Mouse (Mus musculus): ENCODE data around the gene Smarcd3. TPM values are rescaled to one million over a fixed set of nuclear protein-coding genes. Genes with fewer than 3 reads are reported as not detected.
"Not testable (repeated sequence)": the region's sequence is repeated elsewhere in the genome, so short reads cannot be mapped to it uniquely, and the experiment has no call there.

The Smarcd3 gene
- total and polyA plus RNA-seq, 3 experiments, result 0.22 TPM; not detected in 2

DNA sequence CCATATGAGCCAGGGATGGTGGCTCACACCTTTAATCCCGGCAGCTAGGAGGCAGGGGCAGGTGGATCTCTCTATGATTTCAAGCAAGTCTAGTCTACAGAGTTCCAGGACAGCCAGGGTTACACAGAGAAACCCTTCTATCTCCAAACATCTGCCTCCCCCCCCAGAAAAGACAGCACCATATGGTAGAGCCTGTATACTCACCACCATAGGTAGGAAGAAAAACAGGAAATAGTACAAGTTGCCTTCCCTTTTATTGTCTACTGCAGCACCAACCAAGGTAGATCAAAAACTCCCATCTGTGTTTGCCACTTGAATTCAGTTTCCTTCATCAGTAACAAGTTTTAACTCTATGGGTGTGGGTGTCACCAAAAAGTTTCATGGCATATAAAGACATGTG lies 48.3 kb downstream of the Smarcd3 start:
- Histone ChIP-seq H3K9me3 (replicated peaks) (no peaks in the 10 kb centered on the region), H3K27me3 (ENCODE audit: insufficient read depth, low read length) (no peaks in the 10 kb centered on the region), H3K4me3 (ENCODE audit: low read depth, low read length) (peak overlapping the region; percentile 88; the same call in 1 of the 2 replicates), H3K36me3 (replicated peaks) (peaks cover 53% of the 10 kb centered on the region), H3K4me1 (ENCODE audit: insufficient read depth, low read depth, low read length) (peaks cover 59% of the 10 kb centered on the region)
- DNase-seq (ENCODE audit: low spot score) (no peak), ATAC-seq (ENCODE audit: extremely low read depth, insufficient number of reproducible peaks, low FRiP score, poor library complexity, severe bottlenecking) (no peak)
- TF ChIP-seq POLR2AphosphoS5 (IDR thresholded peaks at IDR 0.05; ENCODE audit: insufficient replicate concordance, low read depth, low read length), result no peak
- TF ChIP-seq CTCF (IDR thresholded peaks at IDR 0.05; ENCODE audit: low read depth, low read length), result no peak
- no peak for TF ChIP-seq GATA1 (IDR thresholded peaks at IDR 0.05; ENCODE audit: borderline replicate concordance, low read length)
- TF ChIP-seq GATA2 (IDR thresholded peaks at IDR 0.05; ENCODE audit: borderline replicate concordance, low read depth, low read length), result no peak
- no peak for TF ChIP-seq TAL1 (conservative IDR thresholded peaks at IDR 0.05; ENCODE audit: low read depth, low read length)

DNA sequence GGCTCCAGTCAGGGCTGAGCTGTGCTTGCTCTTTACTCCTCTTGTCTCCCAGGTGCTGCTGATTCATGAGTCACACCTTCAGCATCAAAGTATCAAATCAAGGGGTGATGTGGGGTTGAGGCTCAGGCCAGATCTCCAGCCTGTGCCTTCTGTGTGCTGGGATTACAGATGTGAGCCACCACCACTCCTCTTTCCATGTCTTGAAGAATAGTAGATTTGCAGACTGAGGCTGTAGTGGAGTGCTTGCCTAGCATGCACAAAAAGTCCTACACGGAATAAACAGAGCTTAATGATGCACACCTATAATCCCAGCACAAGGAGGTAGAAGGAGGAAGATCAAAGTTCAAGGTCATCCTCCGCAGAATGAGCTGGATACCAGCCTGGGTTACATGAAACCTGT lies 67.5 kb downstream of the Smarcd3 start, which contains the start of gene 4931409K22Rik:
Gene 4931409K22Rik, minus strand, starts transcription at position 101 of the 400 bp plus-strand sequence.
- TF ChIP-seq GATA1 (IDR thresholded peaks at IDR 0.05; ENCODE audit: borderline replicate concordance, low read length), result no peak
- TF ChIP-seq POLR2AphosphoS5 (IDR thresholded peaks at IDR 0.05; ENCODE audit: insufficient replicate concordance, low read depth, low read length), result no peak
- no peak for TF ChIP-seq TAL1 (conservative IDR thresholded peaks at IDR 0.05; ENCODE audit: low read depth, low read length)
- DNase-seq (ENCODE audit: low spot score) (no peak), ATAC-seq (ENCODE audit: extremely low read depth, insufficient number of reproducible peaks, low FRiP score, poor library complexity, severe bottlenecking) (no peak)
- H3K4me1 ChIP-seq (ENCODE audit: insufficient read depth, low read depth, low read length), result no peaks in the 10 kb centered on the region
- no peaks in the 10 kb centered on the region for H3K36me3 ChIP-seq (replicated peaks)
- peaks cover 33% of the 10 kb centered on the region for H3K27me3 ChIP-seq (ENCODE audit: insufficient read depth, low read length)
- no peak within 1 kb of the TSS for H3K4me3 ChIP-seq (ENCODE audit: low read depth, low read length)
- no peaks in the 10 kb centered on the region for H3K9me3 ChIP-seq (replicated peaks)

DNA sequence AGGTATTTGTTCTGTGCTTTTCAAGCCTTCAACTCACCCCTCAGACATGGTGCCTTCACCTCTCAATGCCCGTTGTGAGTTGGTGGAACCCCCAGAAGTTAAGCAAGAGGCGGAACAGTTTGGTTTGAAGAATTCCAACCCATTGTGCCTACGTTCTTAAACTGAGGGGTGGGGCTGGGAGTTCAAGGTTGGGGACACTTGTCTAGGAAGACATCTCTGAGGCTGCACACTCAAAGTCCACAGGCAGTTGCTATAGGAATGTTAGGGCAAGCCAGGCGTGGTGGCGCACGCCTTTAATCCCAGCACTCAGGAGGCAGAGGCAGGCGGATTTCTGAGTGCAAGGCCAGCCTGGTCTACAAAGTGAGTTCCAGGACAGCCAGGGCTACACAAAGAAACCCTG lies 68.9 kb downstream of the Smarcd3 start:
- not testable (repeated sequence) for ATAC-seq (ENCODE audit: extremely low read depth, insufficient number of reproducible peaks, low FRiP score, poor library complexity, severe bottlenecking); H3K36me3 ChIP-seq (replicated peaks); H3K4me3 ChIP-seq (ENCODE audit: low read depth, low read length); H3K9me3 ChIP-seq (replicated peaks); DNase-seq (ENCODE audit: low spot score); H3K4me1 ChIP-seq (ENCODE audit: insufficient read depth, low read depth, low read length)
- H3K27me3 ChIP-seq (ENCODE audit: insufficient read depth, low read length), result peaks cover 46% of the 10 kb centered on the region

DNA sequence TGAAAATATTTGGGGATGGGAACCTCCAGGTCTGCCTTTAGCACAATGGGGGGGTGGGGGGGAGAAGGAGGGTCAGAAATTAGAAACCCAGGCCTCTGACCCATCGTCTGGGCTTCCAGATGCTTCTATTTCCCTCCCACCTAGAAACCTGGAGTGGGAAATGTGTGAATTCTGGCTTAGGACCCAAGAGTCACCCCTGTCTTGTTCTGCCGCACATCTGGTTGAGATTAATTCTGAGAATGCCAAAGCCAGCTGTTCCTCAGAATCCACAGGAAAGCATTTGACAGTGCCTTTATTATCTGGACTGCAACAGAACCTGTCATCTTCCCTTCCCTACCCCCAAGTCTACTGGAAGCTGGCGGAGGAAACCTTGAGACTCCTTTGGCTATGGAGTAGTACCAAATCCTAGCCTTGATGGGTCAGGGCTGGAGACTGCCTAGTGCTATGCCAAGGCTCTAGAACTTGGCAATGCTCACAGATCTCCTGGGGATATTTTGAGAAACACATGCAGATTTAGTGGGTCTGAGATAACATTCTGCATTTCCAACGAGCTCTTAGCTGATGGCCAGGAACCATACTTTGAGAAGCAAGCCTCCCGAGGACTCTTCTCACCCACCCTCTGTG lies 70.5 kb downstream of the Smarcd3 start:
- no peaks in the 10 kb centered on the region for H3K4me1 ChIP-seq (ENCODE audit: insufficient read depth, low read depth, low read length)
- H3K9me3 ChIP-seq (replicated peaks), result no peaks in the 10 kb centered on the region
- DNase-seq (ENCODE audit: low spot score) (no peak), ATAC-seq (ENCODE audit: extremely low read depth, insufficient number of reproducible peaks, low FRiP score, poor library complexity, severe bottlenecking) (no peak)
- no peaks in the 10 kb centered on the region for H3K36me3 ChIP-seq (replicated peaks)
- no peak overlapping the region for H3K4me3 ChIP-seq (ENCODE audit: low read depth, low read length)
- TF ChIP-seq GATA1 (IDR thresholded peaks at IDR 0.05; ENCODE audit: borderline replicate concordance, low read length) (no peak), POLR2AphosphoS5 (IDR thresholded peaks at IDR 0.05; ENCODE audit: insufficient replicate concordance, low read depth, low read length) (no peak), TAL1 (conservative IDR thresholded peaks at IDR 0.05; ENCODE audit: low read depth, low read length) (no peak), CTCF (IDR thresholded peaks at IDR 0.05; ENCODE audit: low read depth, low read length) (no peak), GATA2 (IDR thresholded peaks at IDR 0.05; ENCODE audit: borderline replicate concordance, low read depth, low read length) (no peak)
- H3K27me3 ChIP-seq (ENCODE audit: insufficient read depth, low read length), result peaks cover 52% of the 10 kb centered on the region

DNA sequence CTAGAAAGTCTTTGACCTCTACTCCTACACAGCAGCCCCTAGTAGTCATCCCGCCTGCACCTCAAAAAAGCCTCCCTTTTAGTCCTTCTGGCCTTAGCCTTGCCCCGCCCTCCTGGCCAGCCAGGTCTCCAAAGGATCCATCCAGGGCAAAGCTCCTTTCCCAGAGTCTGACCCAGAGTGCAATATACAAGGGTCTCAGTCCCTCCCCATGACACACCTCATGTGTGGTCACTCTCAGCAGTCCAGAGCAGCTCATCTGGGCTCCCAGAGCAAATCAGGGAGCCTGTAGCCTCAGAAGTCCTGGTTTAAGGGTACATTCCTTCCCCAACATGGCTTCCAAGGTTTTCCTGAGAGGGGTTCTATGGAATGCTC lies 72.9 kb downstream of the Smarcd3 start:
- H3K9me3 ChIP-seq (replicated peaks), result no peaks in the 10 kb centered on the region
- H3K36me3 ChIP-seq (replicated peaks), result no peaks in the 10 kb centered on the region
- peaks cover 53% of the 10 kb centered on the region for H3K27me3 ChIP-seq (ENCODE audit: insufficient read depth, low read length)
- no peak for DNase-seq (ENCODE audit: low spot score)
- TF ChIP-seq GATA2 (IDR thresholded peaks at IDR 0.05; ENCODE audit: borderline replicate concordance, low read depth, low read length) (no peak), POLR2AphosphoS5 (IDR thresholded peaks at IDR 0.05; ENCODE audit: insufficient replicate concordance, low read depth, low read length) (no peak), GATA1 (IDR thresholded peaks at IDR 0.05; ENCODE audit: borderline replicate concordance, low read length) (no peak), TAL1 (conservative IDR thresholded peaks at IDR 0.05; ENCODE audit: low read depth, low read length) (no peak), CTCF (IDR thresholded peaks at IDR 0.05; ENCODE audit: low read depth, low read length) (no peak)
- no peak for ATAC-seq (ENCODE audit: extremely low read depth, insufficient number of reproducible peaks, low FRiP score, poor library complexity, severe bottlenecking)
- H3K4me1 ChIP-seq (ENCODE audit: insufficient read depth, low read depth, low read length), result no peaks in the 10 kb centered on the region
- no peak overlapping the region for H3K4me3 ChIP-seq (ENCODE audit: low read depth, low read length)

DNA sequence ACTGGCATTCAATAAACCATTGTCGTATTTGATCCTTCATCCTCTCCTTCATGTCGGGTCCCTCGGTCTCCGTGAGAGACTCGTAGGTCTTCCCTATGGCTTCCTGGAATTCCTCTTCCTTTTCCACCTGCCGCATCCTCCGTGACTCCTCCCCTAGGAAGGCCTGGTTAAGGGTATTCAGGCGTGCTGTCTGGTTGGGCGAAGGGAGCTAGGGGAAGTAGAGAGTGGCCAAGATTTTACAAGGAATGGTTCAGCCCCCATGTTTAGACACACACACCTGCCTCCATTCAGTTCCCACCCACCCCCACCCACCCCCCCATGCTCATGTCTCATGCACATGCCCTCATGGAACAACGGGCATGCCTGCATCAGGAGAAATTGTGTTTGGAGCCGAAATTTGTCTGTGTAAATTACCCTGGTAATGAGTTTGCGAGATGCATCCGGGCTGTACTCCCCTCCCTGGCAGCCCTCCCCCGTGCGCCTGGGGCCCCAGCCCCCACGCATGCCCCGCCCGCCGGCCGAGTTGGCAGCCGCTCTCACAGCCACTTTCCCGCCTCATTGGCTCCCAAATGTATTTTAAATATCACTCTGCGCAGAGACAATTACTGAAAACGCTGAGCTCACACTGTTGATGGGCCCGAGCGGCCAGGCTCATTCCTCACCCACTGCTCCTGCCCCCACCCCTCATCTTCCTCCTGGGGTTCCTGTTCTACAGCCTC lies 73.5 kb downstream of the Smarcd3 start:
- Histone ChIP-seq H3K36me3 (replicated peaks) (no peaks in the 10 kb centered on the region), H3K27me3 (ENCODE audit: insufficient read depth, low read length) (peaks cover 55% of the 10 kb centered on the region), H3K4me1 (ENCODE audit: insufficient read depth, low read depth, low read length) (no peaks in the 10 kb centered on the region), H3K4me3 (ENCODE audit: low read depth, low read length) (no peak overlapping the region), H3K9me3 (replicated peaks) (no peaks in the 10 kb centered on the region)
- TF ChIP-seq GATA1 (IDR thresholded peaks at IDR 0.05; ENCODE audit: borderline replicate concordance, low read length) (no peak), GATA2 (IDR thresholded peaks at IDR 0.05; ENCODE audit: borderline replicate concordance, low read depth, low read length) (no peak)
- ATAC-seq (ENCODE audit: extremely low read depth, insufficient number of reproducible peaks, low FRiP score, poor library complexity, severe bottlenecking), result no peak
- no peak for DNase-seq (ENCODE audit: low spot score)
